8 mouse cellular contexts compared by ENCODE assay signal in the genomic region with DNA sequence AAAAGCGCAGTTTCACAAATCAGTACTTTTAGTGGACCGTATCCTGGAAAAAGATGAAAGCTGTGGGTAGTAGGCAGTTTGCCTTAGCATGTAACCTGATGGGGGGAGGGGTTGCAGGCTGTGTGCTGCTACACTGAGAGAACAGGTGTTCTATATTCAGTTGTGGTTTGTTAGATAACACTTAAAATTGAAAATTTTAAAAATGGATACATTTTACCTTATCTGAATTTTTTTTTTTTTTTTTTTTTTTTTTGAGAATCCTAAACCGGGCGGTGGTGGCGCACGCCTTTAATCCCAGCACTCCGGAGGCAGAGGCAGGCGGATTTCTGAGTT. TPM values are rescaled to one million over a fixed set of nuclear protein-coding genes. Genes with fewer than 3 reads are reported as not detected.
DNase-seq lines count a peak whose midpoint lies in the region; TF ChIP-seq lines count a peak whose summit lies in the region.

No protein-coding gene starts in this region.

- intact Hi-C loops in left cerebral cortex, adult 2 months (cut with DNase I), result loop anchor here (5.0 kb wide), 1 partner anchor 135 kb away; the partner anchor contains the start of genes Idh3g and Ssr4
- intact Hi-C loops in left cerebral cortex, postnatal 4 days (cut with DNase I), result no loop called here
- intact Hi-C loops in left cerebral cortex, postnatal 10 days (cut with DNase I), result no loop called here

- H3K4me3 ChIP-seq in left cerebral cortex, adult 2 months, result peak overlapping the region; percentile 63
- H3K4me3 ChIP-seq in embryonic fibroblast, embryonic 13.5 days (ENCODE audit: insufficient read depth, low read length), result peak overlapping the region; percentile 43; the same call in 1 of the 2 replicates

- no peaks in the 10 kb centered on the region for H3K4me1 ChIP-seq in embryonic fibroblast, embryonic 13.5 days (ENCODE audit: control insufficient read depth, insufficient read depth, low read length)

- TF ChIP-seq POLR2A in embryonic fibroblast, embryonic 13.5 days (IDR thresholded peaks at IDR 0.05; ENCODE audit: low read depth, low read length), result no peak

- no peak for TF ChIP-seq CTCF in left cerebral cortex, adult 2 months (IDR thresholded peaks at IDR 0.05)
- no peak for TF ChIP-seq CTCF in embryonic fibroblast, embryonic 13.5 days (IDR thresholded peaks at IDR 0.05; ENCODE audit: borderline replicate concordance, insufficient read depth, low read length)

- no peak for DNase-seq in left cerebral cortex, adult 2 months (ENCODE audit: extremely low spot score in 1 of 2, low spot score in 2 of 2)
- DNase-seq in left cerebral cortex, postnatal 4 days, result no peak
- DNase-seq in liver, result peak; percentile 22
- DNase-seq in testis, postnatal 14 days (ENCODE audit: low spot score), result peak; percentile 19
- DNase-seq in left cerebral cortex, postnatal 10 days (ENCODE audit: extremely low spot score in 1 of 2, low spot score in 2 of 2), result no peak
- DNase-seq in lung, postnatal 14 days, result no peak
- DNase-seq in right cerebral cortex, adult 2 months (ENCODE audit: low spot score in 2 of 2), result no peak

- H3K27ac ChIP-seq in left cerebral cortex, adult 2 months, result peak overlapping the region; percentile 54
- no peak overlapping the region for H3K27ac ChIP-seq in embryonic fibroblast, embryonic 13.5 days (ENCODE audit: insufficient read depth, low read length)

RNA-seq across cellular contexts. Expression of gene Naa10, which starts 0.8 kb away (rescaled TPM):
- 10 to 100 TPM; 56.8 to 61.2 TPM for total RNA-seq in left cerebral cortex, adult 2 months (2021)
- 10 to 100 TPM; 66.9 to 73.6 TPM for total RNA-seq in left cerebral cortex, postnatal 4 days (2021)
- 42.7 and 45.4 TPM in 2 replicates for polyA plus RNA-seq in embryonic fibroblast, embryonic 13.5 days (2011; ENCODE audit: insufficient read length, low read depth, missing spikeins)
- total RNA-seq in left cerebral cortex, postnatal 10 days (2021), result 10 to 100 TPM; 56.9 to 60.6 TPM

RNA-seq across cellular contexts. Expression of gene Arhgap4, which starts 0.8 kb away (rescaled TPM):
- 1 to 10 TPM; 4.1 to 6.1 TPM for total RNA-seq in left cerebral cortex, adult 2 months (2021)
- 1 to 10 TPM; 2.5 to 3.4 TPM for total RNA-seq in left cerebral cortex, postnatal 4 days (2021)
- 0.40 and 0.72 TPM in 2 replicates for polyA plus RNA-seq in embryonic fibroblast, embryonic 13.5 days (2011; ENCODE audit: insufficient read length, low read depth, missing spikeins)
- 1 to 10 TPM; 5.3 to 5.4 TPM for total RNA-seq in left cerebral cortex, postnatal 10 days (2021)

RNA-seq across cellular contexts. Expression of gene Renbp, which starts 8.1 kb away (rescaled TPM):
- 1 to 10 TPM; 5.2 to 6.0 TPM for total RNA-seq in left cerebral cortex, adult 2 months (2021)
- 1 to 10 TPM; 3.3 to 5.4 TPM for total RNA-seq in left cerebral cortex, postnatal 4 days (2021)
- 31.4 and 42.9 TPM in 2 replicates for polyA plus RNA-seq in embryonic fibroblast, embryonic 13.5 days (2011; ENCODE audit: insufficient read length, low read depth, missing spikeins)
- total RNA-seq in left cerebral cortex, postnatal 10 days (2021), result 1 to 10 TPM; 3.1 to 5.1 TPM

RNA-seq across cellular contexts. Expression of gene L1cam, which starts 26.6 kb away (rescaled TPM):
- total RNA-seq in left cerebral cortex, adult 2 months (2021), result 100 to 1,000 TPM; 150 to 161 TPM
- total RNA-seq in left cerebral cortex, postnatal 4 days (2021), result 100 to 1,000 TPM; 518 to 579 TPM
- polyA plus RNA-seq in embryonic fibroblast, embryonic 13.5 days (2011; ENCODE audit: insufficient read length, low read depth, missing spikeins), result 0.27 and 1.3 TPM in 2 replicates
- total RNA-seq in left cerebral cortex, postnatal 10 days (2021), result 100 to 1,000 TPM; 414 to 459 TPM

RNA-seq across cellular contexts. Expression of gene Avpr2, which starts 30.6 kb away (rescaled TPM):
- total RNA-seq in left cerebral cortex, adult 2 months (2021), result not detected
- not detected for total RNA-seq in left cerebral cortex, postnatal 4 days (2021)
- not detected in 2 replicates for polyA plus RNA-seq in embryonic fibroblast, embryonic 13.5 days (2011; ENCODE audit: insufficient read length, low read depth, missing spikeins)
- total RNA-seq in left cerebral cortex, postnatal 10 days (2021), result not detected

Comparison
In these comparisons a context has a peak if more than half of its experiments do, and no peak if none do; other contexts are left out.
1. DNase-seq: peak in liver (single experiment) and testis, postnatal 14 days (single experiment); none in left cerebral cortex, adult 2 months (0 of 2), left cerebral cortex, postnatal 4 days (single experiment), left cerebral cortex, postnatal 10 days (0 of 2), lung, postnatal 14 days (single experiment) and right cerebral cortex, adult 2 months (0 of 2).